Mouse (Mus musculus) lung, adult 2 months (tissue): ENCODE results near the gene Inpp5a.

Source experiments
- CTCF ChIP-seq: fragments of 200-500 bp; IDR thresholded peaks from 2 replicates; pipeline ENCODE4 v1.5.1; 2011; ENCODE audit warnings: mild to moderate bottlenecking, low read length, control low read depth; ENCODE audit not compliant: insufficient read depth
- POLR2A ChIP-seq: fragments of 200-500 bp; IDR thresholded peaks from 2 replicates; pipeline ENCODE4 v1.6.1; 2011; ENCODE audit warnings: low read depth, mild to moderate bottlenecking, control low read depth, low read length, borderline replicate concordance; ENCODE audit errors: extremely low read depth

- no peak for TF ChIP-seq CTCF
- no peak for TF ChIP-seq POLR2A
Measured at GRCm38 (mm10) chr7:139565998-139566397, 177.1 kb downstream of the Inpp5a start.
